Mouse (Mus musculus): ENCODE measurements around the gene Ms4a3. TPM values are rescaled to one million over a fixed set of nuclear protein-coding genes. Genes with fewer than 3 reads are reported as not detected.

Gene Ms4a3
- polyA plus RNA-seq, 1 experiment from 2014 or later, result 0.39 TPM

DNA sequence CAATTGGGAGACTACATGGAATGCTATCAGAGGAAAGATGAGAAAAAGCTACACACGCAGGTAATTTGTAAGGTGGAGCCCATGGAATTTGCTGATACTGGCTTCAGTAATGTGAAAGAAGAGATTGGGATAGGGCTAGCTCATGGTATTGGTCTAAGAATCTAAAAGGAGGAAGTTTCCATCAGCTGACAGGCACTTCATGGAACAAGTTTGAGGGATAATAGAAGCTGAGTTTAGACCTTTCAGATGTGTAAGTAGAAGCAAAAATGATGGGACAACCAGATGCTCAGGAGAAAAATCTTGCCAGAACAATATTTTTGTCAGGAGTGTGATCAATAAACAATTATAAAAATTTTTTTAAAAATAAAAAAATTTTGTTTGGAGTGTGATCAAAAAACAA, 6.9 kb downstream of the Ms4a3 start:
- no peak for ATAC-seq (replicated peaks; ENCODE audit: insufficient number of reproducible peaks, low FRiP score, low TSS enrichment)

DNA sequence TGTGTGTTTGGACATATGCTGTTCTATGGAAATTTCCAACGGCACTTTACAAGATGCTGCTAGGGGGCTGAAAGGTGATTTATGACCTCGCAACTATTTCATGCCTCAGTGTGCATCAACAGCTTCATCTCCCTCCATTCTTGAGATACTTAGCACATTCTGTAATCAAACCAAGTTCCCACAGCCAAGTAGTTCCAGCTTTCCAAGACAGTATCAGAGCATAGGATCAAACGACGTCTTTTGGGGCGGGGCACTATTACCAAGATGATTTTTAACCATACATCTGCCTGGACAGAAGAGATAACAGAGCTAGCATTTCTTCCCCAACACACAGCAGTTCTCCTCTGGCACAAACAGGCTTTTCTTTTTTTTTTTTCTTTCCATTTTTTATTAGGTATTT, 15.4 kb downstream of the Ms4a3 start:
- no peaks in the 10 kb centered on the region for H3K9me3 ChIP-seq (replicated peaks; ENCODE audit: control insufficient read depth, low read length)
- 66% methylated on average over 5 of the region's 5 CpGs for WGBS (ENCODE audit: insufficient replicate concordance)
- H3K4me1 ChIP-seq (ENCODE audit: control insufficient read depth, insufficient read depth, low read length), result no peaks in the 10 kb centered on the region
- no peak overlapping the region for H3K9ac ChIP-seq (ENCODE audit: low read depth, low read length)
- no peak overlapping the region for H3K4me3 ChIP-seq (ENCODE audit: low read depth, low read length)
- H3K36me3 ChIP-seq (ENCODE audit: control insufficient read depth, insufficient read depth, low read length), result no peaks in the 10 kb centered on the region
- no peak overlapping the region for H3K4me2 ChIP-seq
- no peak overlapping the region for H3K27ac ChIP-seq (ENCODE audit: low read depth, low read length)
- no peaks in the 10 kb centered on the region for H3K27me3 ChIP-seq (ENCODE audit: control insufficient read depth, insufficient read depth, low read length)
- ATAC-seq (replicated peaks; ENCODE audit: insufficient number of reproducible peaks, low FRiP score, low TSS enrichment), result no peak

More for the DNA sequence above, 6.9 kb downstream of the Ms4a3 start:
- WGBS (ENCODE audit: insufficient replicate concordance), result 76% methylated on average over 1 of the region's 1 CpGs
- Histone ChIP-seq H3K4me1 (ENCODE audit: control insufficient read depth, insufficient read depth, low read length) (no peaks in the 10 kb centered on the region), H3K9me3 (replicated peaks; ENCODE audit: control insufficient read depth, low read length) (no peaks in the 10 kb centered on the region), H3K4me3 (ENCODE audit: low read depth, low read length) (no peak overlapping the region), H3K27me3 (ENCODE audit: control insufficient read depth, insufficient read depth, low read length) (no peaks in the 10 kb centered on the region), H3K27ac (ENCODE audit: low read depth, low read length) (no peak overlapping the region), H3K4me2 (no peak overlapping the region), H3K36me3 (ENCODE audit: control insufficient read depth, insufficient read depth, low read length) (no peaks in the 10 kb centered on the region), H3K9ac (ENCODE audit: low read depth, low read length) (no peak overlapping the region)

GRCm38 (mm10) chr19:11624800-11625199, 15.9 kb downstream of the Ms4a3 start:
- H3K36me3 ChIP-seq (ENCODE audit: control insufficient read depth, insufficient read depth, low read length), result no peaks in the 10 kb centered on the region
- H3K27ac ChIP-seq (ENCODE audit: low read depth, low read length), result no peak overlapping the region
- H3K4me1 ChIP-seq (ENCODE audit: control insufficient read depth, insufficient read depth, low read length), result no peaks in the 10 kb centered on the region
- no peaks in the 10 kb centered on the region for H3K27me3 ChIP-seq (ENCODE audit: control insufficient read depth, insufficient read depth, low read length)
- H3K9ac ChIP-seq (ENCODE audit: low read depth, low read length), result no peak overlapping the region
- no peak overlapping the region for H3K4me2 ChIP-seq
- H3K9me3 ChIP-seq (replicated peaks; ENCODE audit: control insufficient read depth, low read length), result no peaks in the 10 kb centered on the region
- no peak overlapping the region for H3K4me3 ChIP-seq (ENCODE audit: low read depth, low read length)
- ATAC-seq (replicated peaks; ENCODE audit: insufficient number of reproducible peaks, low FRiP score, low TSS enrichment), result no peak

DNA sequence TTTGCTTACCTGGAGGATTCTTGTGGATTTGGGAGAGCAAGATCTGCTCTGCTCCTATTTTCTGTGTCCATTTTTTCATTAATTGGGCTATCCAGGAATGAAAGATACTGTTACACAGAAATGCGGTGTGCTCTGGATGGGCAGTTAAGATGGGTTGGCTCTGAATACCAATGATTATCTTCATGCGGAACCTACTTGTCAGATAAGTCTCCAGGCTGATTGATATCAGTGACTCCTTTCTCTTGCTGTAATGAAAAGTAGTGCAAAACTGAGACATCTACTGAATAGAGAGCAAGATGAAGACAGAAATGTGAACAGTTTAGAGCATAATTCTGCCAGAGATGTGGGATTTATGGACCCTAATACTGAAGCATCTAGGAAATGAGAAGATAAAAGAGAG, 17.1 kb downstream of the Ms4a3 start, which contains the start of gene Ms4a2:
Gene Ms4a2 (minus strand): TSS at position 169 of the 400 bp plus-strand sequence.
- 75% methylated on average over 2 of the region's 2 CpGs for WGBS (ENCODE audit: insufficient replicate concordance)
- no peaks in the 10 kb centered on the region for H3K4me1 ChIP-seq (ENCODE audit: control insufficient read depth, insufficient read depth, low read length)
- H3K9me3 ChIP-seq (replicated peaks; ENCODE audit: control insufficient read depth, low read length), result no peaks in the 10 kb centered on the region
- no peaks in the 10 kb centered on the region for H3K36me3 ChIP-seq (ENCODE audit: control insufficient read depth, insufficient read depth, low read length)
- H3K4me3 ChIP-seq (ENCODE audit: low read depth, low read length), result no peak within 1 kb of the TSS
- no peak within 1 kb of the TSS for H3K4me2 ChIP-seq
- no peak within 1 kb of the TSS for H3K9ac ChIP-seq (ENCODE audit: low read depth, low read length)
- no peak for ATAC-seq (replicated peaks; ENCODE audit: insufficient number of reproducible peaks, low FRiP score, low TSS enrichment)
- no peaks in the 10 kb centered on the region for H3K27me3 ChIP-seq (ENCODE audit: control insufficient read depth, insufficient read depth, low read length)
- no peak within 1 kb of the TSS for H3K27ac ChIP-seq (ENCODE audit: low read depth, low read length)

- no peak for ATAC-seq (replicated peaks; ENCODE audit: insufficient number of reproducible peaks, low FRiP score, low TSS enrichment)
- Histone ChIP-seq H3K9ac (ENCODE audit: low read depth, low read length) (no peak overlapping the region), H3K4me2 (no peak overlapping the region), H3K9me3 (replicated peaks; ENCODE audit: control insufficient read depth, low read length) (no peaks in the 10 kb centered on the region), H3K27ac (ENCODE audit: low read depth, low read length) (no peak overlapping the region), H3K4me1 (ENCODE audit: control insufficient read depth, insufficient read depth, low read length) (no peaks in the 10 kb centered on the region), H3K4me3 (ENCODE audit: low read depth, low read length) (no peak overlapping the region), H3K36me3 (ENCODE audit: control insufficient read depth, insufficient read depth, low read length) (no peaks in the 10 kb centered on the region), H3K27me3 (ENCODE audit: control insufficient read depth, insufficient read depth, low read length) (no peaks in the 10 kb centered on the region)
Measured at GRCm38 (mm10) chr19:11617983-11618382, 22.7 kb downstream of the Ms4a3 start.

GRCm38 (mm10) chr19:11614805-11615204, 25.8 kb downstream of the Ms4a3 start:
- no peak for ATAC-seq (replicated peaks; ENCODE audit: insufficient number of reproducible peaks, low FRiP score, low TSS enrichment)
- H3K9me3 ChIP-seq (replicated peaks; ENCODE audit: control insufficient read depth, low read length), result no peaks in the 10 kb centered on the region
- H3K4me2 ChIP-seq, result no peak overlapping the region
- H3K4me1 ChIP-seq (ENCODE audit: control insufficient read depth, insufficient read depth, low read length), result no peaks in the 10 kb centered on the region
- H3K27ac ChIP-seq (ENCODE audit: low read depth, low read length), result no peak overlapping the region
- H3K4me3 ChIP-seq (ENCODE audit: low read depth, low read length), result no peak overlapping the region
- WGBS (ENCODE audit: insufficient replicate concordance), result 52% methylated on average over 2 of the region's 2 CpGs
- no peaks in the 10 kb centered on the region for H3K36me3 ChIP-seq (ENCODE audit: control insufficient read depth, insufficient read depth, low read length)
- no peaks in the 10 kb centered on the region for H3K27me3 ChIP-seq (ENCODE audit: control insufficient read depth, insufficient read depth, low read length)
- no peak overlapping the region for H3K9ac ChIP-seq (ENCODE audit: low read depth, low read length)

DNA sequence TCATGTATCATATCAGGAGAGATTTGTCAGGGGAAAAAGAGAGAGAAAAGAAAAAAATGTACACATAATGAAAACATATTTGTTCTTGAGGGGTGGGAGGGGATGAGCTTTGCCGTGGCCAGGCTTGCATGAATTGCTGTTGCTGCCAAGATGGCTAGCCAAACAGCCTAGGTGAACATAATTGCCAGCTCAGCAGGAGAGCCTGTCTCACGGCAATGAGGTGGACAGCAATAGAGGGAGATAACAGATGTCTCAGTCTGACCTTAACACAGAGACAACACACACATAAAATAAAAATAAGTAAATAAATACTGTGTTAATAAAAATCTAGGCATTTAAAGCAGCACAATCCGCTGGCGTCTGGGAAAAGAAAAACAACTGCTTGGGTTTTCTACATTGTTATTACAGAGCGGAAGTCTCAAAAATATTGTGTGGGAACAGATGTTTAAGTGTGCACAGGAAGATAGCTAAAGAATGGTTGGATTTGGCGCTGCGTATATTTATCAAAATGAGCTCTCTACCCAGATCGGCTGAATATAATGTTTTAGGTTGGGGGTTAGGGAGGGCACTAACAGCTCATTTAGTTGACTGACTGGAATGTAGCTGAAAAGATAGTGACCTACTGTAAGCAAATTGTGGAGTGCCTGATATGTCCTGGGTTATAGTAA, 26.7 kb downstream of the Ms4a3 start:
- 63% methylated on average over 8 of the region's 8 CpGs for whole genome bisulfite sequencing (ENCODE audit: insufficient replicate concordance)
- no peak overlapping the region for H3K4me3 ChIP-seq (ENCODE audit: low read depth, low read length)
- no peaks in the 10 kb centered on the region for H3K27me3 ChIP-seq (ENCODE audit: control insufficient read depth, insufficient read depth, low read length)
- no peaks in the 10 kb centered on the region for H3K36me3 ChIP-seq (ENCODE audit: control insufficient read depth, insufficient read depth, low read length)
- no peak overlapping the region for H3K4me2 ChIP-seq
- no peaks in the 10 kb centered on the region for H3K9me3 ChIP-seq (replicated peaks; ENCODE audit: control insufficient read depth, low read length)
- H3K9ac ChIP-seq (ENCODE audit: low read depth, low read length), result no peak overlapping the region
- no peak for ATAC-seq (replicated peaks; ENCODE audit: insufficient number of reproducible peaks, low FRiP score, low TSS enrichment)
- H3K4me1 ChIP-seq (ENCODE audit: control insufficient read depth, insufficient read depth, low read length), result no peaks in the 10 kb centered on the region
- H3K27ac ChIP-seq (ENCODE audit: low read depth, low read length), result no peak overlapping the region

DNA sequence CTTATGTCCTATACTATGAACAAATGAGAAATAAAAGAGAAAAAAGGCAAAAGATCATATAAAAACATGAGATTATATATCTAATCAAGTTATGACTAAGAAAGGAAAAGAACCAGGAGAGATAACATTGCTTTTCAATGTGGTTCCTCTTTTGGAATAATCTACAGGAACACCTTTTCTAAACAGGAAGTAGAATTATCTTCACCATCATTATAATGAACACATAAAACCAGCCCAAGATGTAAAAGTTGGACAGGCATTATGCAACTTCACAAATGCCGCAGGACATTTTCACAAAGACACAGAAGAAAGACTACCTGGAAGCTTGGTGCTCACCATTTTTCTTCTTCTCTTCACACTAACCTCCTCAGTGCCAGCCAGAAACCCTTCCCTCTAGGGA, 27.6 kb downstream of the Ms4a3 start:
- Histone ChIP-seq H3K9ac (ENCODE audit: low read depth, low read length) (no peak overlapping the region), H3K27me3 (ENCODE audit: control insufficient read depth, insufficient read depth, low read length) (no peaks in the 10 kb centered on the region), H3K4me1 (ENCODE audit: control insufficient read depth, insufficient read depth, low read length) (no peaks in the 10 kb centered on the region), H3K4me3 (ENCODE audit: low read depth, low read length) (no peak overlapping the region), H3K4me2 (no peak overlapping the region), H3K9me3 (replicated peaks; ENCODE audit: control insufficient read depth, low read length) (no peaks in the 10 kb centered on the region), H3K36me3 (ENCODE audit: control insufficient read depth, insufficient read depth, low read length) (no peaks in the 10 kb centered on the region), H3K27ac (ENCODE audit: low read depth, low read length) (no peak overlapping the region)
- WGBS (ENCODE audit: insufficient replicate concordance), result 90% methylated on average over 1 of the region's 1 CpGs
- ATAC-seq (replicated peaks; ENCODE audit: insufficient number of reproducible peaks, low FRiP score, low TSS enrichment), result no peak

GRCm38 (mm10) chr19:11612293-11612692, 28.4 kb downstream of the Ms4a3 start:
- ATAC-seq (replicated peaks; ENCODE audit: insufficient number of reproducible peaks, low FRiP score, low TSS enrichment), result no peak
- Histone ChIP-seq H3K4me2 (no peak overlapping the region), H3K36me3 (ENCODE audit: control insufficient read depth, insufficient read depth, low read length) (no peaks in the 10 kb centered on the region), H3K4me3 (ENCODE audit: low read depth, low read length) (no peak overlapping the region), H3K9me3 (replicated peaks; ENCODE audit: control insufficient read depth, low read length) (no peaks in the 10 kb centered on the region), H3K4me1 (ENCODE audit: control insufficient read depth, insufficient read depth, low read length) (no peaks in the 10 kb centered on the region), H3K9ac (ENCODE audit: low read depth, low read length) (no peak overlapping the region), H3K27me3 (ENCODE audit: control insufficient read depth, insufficient read depth, low read length) (no peaks in the 10 kb centered on the region), H3K27ac (ENCODE audit: low read depth, low read length) (no peak overlapping the region)
- WGBS (ENCODE audit: insufficient replicate concordance), result 36% methylated on average over 2 of the region's 2 CpGs

All from heart, embryonic 11.5 days (tissue).